Mouse (Mus musculus) liver, embryonic 14 days (tissue): ENCODE data around the gene Insig1. TPM values are rescaled to one million over a fixed set of nuclear protein-coding genes. Genes with fewer than 3 reads are reported as not detected.

Experiments used
- polyA plus RNA-seq: library from polyadenylated mRNA; depleted of rRNA; stranded (reverse); fragments of >200 nt; gene quantifications from 2 replicates; pipeline ENCODE4 v1.2.3, GENCODE M21; 2012; rRNA removed

The Insig1 gene
- 32.1 and 36.7 TPM in 2 replicates for polyA plus RNA-seq

GRCm38 (mm10) chr5:28070828-28071455 is at the start of gene Insig1:
TSS of gene Insig1 (plus strand) at chr5:28071363.

Other genes starting within 250 kb of the Insig1 start
- gene Htr5a, start 229.2 kb upstream of the Insig1 start, polyA plus RNA-seq, result not detected in 2 replicates
- gene En2, start 94.3 kb downstream of the Insig1 start, polyA plus RNA-seq, result not detected in 2 replicates
- 0.02 TPM in 2 replicates for gene Cnpy1, start 174.4 kb downstream of the Insig1 start, polyA plus RNA-seq
- 9.7 and 11.7 TPM in 2 replicates for gene Rbm33, start 245.8 kb downstream of the Insig1 start, polyA plus RNA-seq